Comparison of ENCODE assay signal across 8 mouse cellular contexts in genomic region chr11:115708209-115708876, GRCm38 (mm10). TPM values are rescaled to one million over a fixed set of nuclear protein-coding genes. Genes with fewer than 3 reads are reported as not detected.
DNase-seq lines count a peak whose midpoint lies in the region; ATAC-seq and TF ChIP-seq lines count a peak whose summit lies in the region.

TSS of gene Grb2 (minus strand) at chr11:115708597.

- TF ChIP-seq CTCF in G1E (IDR thresholded peaks at IDR 0.05; ENCODE audit: low read depth, low read length): no peak
- no peak; the same call in 1 of the 2 replicates for TF ChIP-seq CTCF in layer of hippocampus, adult 2 months (conservative IDR thresholded peaks at IDR 0.05)
- TF ChIP-seq CTCF in lung, embryonic 14.5 days (IDR thresholded peaks at IDR 0.05; ENCODE audit: low read depth): no peak
- no peak for TF ChIP-seq CTCF in olfactory bulb, adult 2 months (IDR thresholded peaks at IDR 0.05; ENCODE audit: insufficient read depth, low read depth, low read length)
- no peak for TF ChIP-seq CTCF in thymus, adult 2 months (IDR thresholded peaks at IDR 0.05; ENCODE audit: borderline replicate concordance, control insufficient read depth, extremely low read depth, insufficient read depth, low read length, poor library complexity)

- peak within 1 kb of the TSS; percentile 94 for H3K27ac ChIP-seq in forebrain, embryonic 16.5 days (ENCODE audit: low read length)
- peak within 1 kb of the TSS; percentile 93 for H3K27ac ChIP-seq in layer of hippocampus, adult 2 months
- H3K27ac ChIP-seq in lung, embryonic 14.5 days (ENCODE audit: low read depth): peak within 1 kb of the TSS; percentile 90
- peak within 1 kb of the TSS; percentile 86 for H3K27ac ChIP-seq in olfactory bulb, adult 2 months (ENCODE audit: insufficient read depth, low read depth, low read length)
- H3K27ac ChIP-seq in thymus, adult 2 months (ENCODE audit: control insufficient read depth, insufficient read depth, low read length): peak within 1 kb of the TSS; percentile 85

- peak; percentile 95 for DNase-seq in G1E (ENCODE audit: low spot score)
- DNase-seq in cerebellum, adult 18-20 months: peak; percentile 95 to 99
- peak; percentile 96 to 97 for DNase-seq in heart, postnatal 36 days
- peak; percentile 97 to 99 for DNase-seq in layer of hippocampus, adult 2 months (ENCODE audit: low spot score in 2 of 2)
- peak; percentile 98 for DNase-seq in lung, embryonic 14.5 days
- DNase-seq in thymus, adult 2 months: peak; percentile 98

- H3K9ac ChIP-seq in forebrain, embryonic 16.5 days (replicated peaks; ENCODE audit: low read depth, low read length): peak within 1 kb of the TSS; percentile 90
- peak within 1 kb of the TSS; percentile 96 for H3K9ac ChIP-seq in lung, embryonic 14.5 days

- H3K9me3 ChIP-seq in G1E (replicated peaks): peaks cover 5% of the 10 kb centered on the region
- no peaks in the 10 kb centered on the region for H3K9me3 ChIP-seq in forebrain, embryonic 16.5 days (ENCODE audit: control insufficient read depth, low read length)
- no peaks in the 10 kb centered on the region for H3K9me3 ChIP-seq in lung, embryonic 14.5 days (ENCODE audit: low read depth, low read length)

- WGBS in forebrain, embryonic 16.5 days: under 1% methylated on average over 79 of the region's 91 CpGs
- 0% methylated on average over 63 of the region's 91 CpGs for WGBS in lung, embryonic 14.5 days
- under 1% methylated on average over 78 of the region's 91 CpGs for WGBS in olfactory bulb, adult 2 months
- WGBS in thymus, adult 2 months: under 1% methylated on average over 63 of the region's 91 CpGs

- H3K36me3 ChIP-seq in G1E (replicated peaks): peaks cover 23% of the 10 kb centered on the region
- H3K36me3 ChIP-seq in forebrain, embryonic 16.5 days (ENCODE audit: control insufficient read depth, insufficient read depth): no peaks in the 10 kb centered on the region
- H3K36me3 ChIP-seq in lung, embryonic 14.5 days (ENCODE audit: insufficient read depth): no peaks in the 10 kb centered on the region
- H3K36me3 ChIP-seq in thymus, adult 2 months (ENCODE audit: control insufficient read depth, insufficient read depth, low read length): no peaks in the 10 kb centered on the region

- TF ChIP-seq POLR2A in olfactory bulb, adult 2 months (IDR thresholded peaks at IDR 0.05; ENCODE audit: insufficient read depth, low read depth, low read length): peak; percentile 69
- peak; percentile 97 for TF ChIP-seq POLR2A in thymus, adult 2 months (IDR thresholded peaks at IDR 0.05; ENCODE audit: control insufficient read depth, extremely low read depth, insufficient read depth, low read length, poor library complexity)

- H3K4me1 ChIP-seq in G1E (ENCODE audit: insufficient read depth, low read depth, low read length): peaks cover 69% of the 10 kb centered on the region
- peaks cover 22% of the 10 kb centered on the region for H3K4me1 ChIP-seq in forebrain, embryonic 16.5 days (replicated peaks; ENCODE audit: control insufficient read depth, insufficient read depth, low read length)
- H3K4me1 ChIP-seq in lung, embryonic 14.5 days (ENCODE audit: insufficient read depth): 0 out of 2 replicates have a peak, but pooled peaks cover 3% of the 10 kb centered on the region
- H3K4me1 ChIP-seq in olfactory bulb, adult 2 months (ENCODE audit: control insufficient read depth, insufficient read depth, low read length): peaks cover 5% of the 10 kb centered on the region
- H3K4me1 ChIP-seq in thymus, adult 2 months (replicated peaks; ENCODE audit: control insufficient read depth, insufficient read depth, low read length): peaks cover 28% of the 10 kb centered on the region

- H3K27me3 ChIP-seq in G1E (ENCODE audit: insufficient read depth, low read length): no peaks in the 10 kb centered on the region
- no peaks in the 10 kb centered on the region for H3K27me3 ChIP-seq in forebrain, embryonic 16.5 days (replicated peaks; ENCODE audit: control insufficient read depth, insufficient read depth, low read length)
- no peaks in the 10 kb centered on the region for H3K27me3 ChIP-seq in lung, embryonic 14.5 days (ENCODE audit: insufficient read depth, low read length)
- H3K27me3 ChIP-seq in thymus, adult 2 months (ENCODE audit: control insufficient read depth, insufficient read depth, low read length): no peaks in the 10 kb centered on the region

- peak within 1 kb of the TSS; percentile 79 for H3K4me3 ChIP-seq in G1E (ENCODE audit: low read depth, low read length)
- H3K4me3 ChIP-seq in forebrain, embryonic 16.5 days (replicated peaks; ENCODE audit: low read length): peak within 1 kb of the TSS; percentile 81
- peak within 1 kb of the TSS; percentile 93 for H3K4me3 ChIP-seq in layer of hippocampus, adult 2 months
- peak within 1 kb of the TSS; percentile 99 for H3K4me3 ChIP-seq in lung, embryonic 14.5 days (ENCODE audit: low read depth, low read length)
- peak within 1 kb of the TSS; percentile 100 for H3K4me3 ChIP-seq in olfactory bulb, adult 2 months (ENCODE audit: insufficient read depth, low read depth, low read length)
- peak within 1 kb of the TSS; percentile 96 for H3K4me3 ChIP-seq in thymus, adult 2 months (ENCODE audit: control insufficient read depth, insufficient read depth, low read length)

- H3K4me2 ChIP-seq in forebrain, embryonic 16.5 days (ENCODE audit: low read length): peak within 1 kb of the TSS; percentile 72
- H3K4me2 ChIP-seq in lung, embryonic 14.5 days: peak within 1 kb of the TSS; percentile 89

- peak; percentile 42 for ATAC-seq in G1E (ENCODE audit: extremely low read depth, insufficient number of reproducible peaks, low FRiP score, poor library complexity, severe bottlenecking)
- peak; percentile 95 for ATAC-seq in forebrain, embryonic 16.5 days
- ATAC-seq in lung, embryonic 14.5 days (ENCODE audit: insufficient read depth): peak; percentile 96

- intact Hi-C loops in heart, postnatal 36 days (cut with DNase I): no loop called here

RNA-seq across cellular contexts. Expression of gene Grb2, which starts in this region (rescaled TPM):
- total RNA-seq in G1E (2014; fragmentation: Nextera tagmentation): 224 and 234 TPM in 2 replicates
- 58.3 and 119 TPM in 2 replicates for total RNA-seq in G1E (2017)
- 209 and 240 TPM in 2 replicates for polyA plus RNA-seq in G1E (2012)
- 188 and 194 TPM in 2 replicates for polyA plus RNA-seq in forebrain, embryonic 16.5 days (2015; fragmentation: Nextera tagmentation; extraction: Ambion mirVana)
- total RNA-seq in heart, postnatal 36 days (2021): 100 to 1,000 TPM; 102 to 110 TPM
- 100 to 1,000 TPM; 182 to 198 TPM for total RNA-seq in layer of hippocampus, adult 2 months (2021)
- polyA plus RNA-seq in lung, embryonic 14.5 days (2014; fragmentation: Nextera tagmentation; extraction: Ambion mirVana): 41.5 and 48.7 TPM in 2 replicates
- polyA plus RNA-seq in olfactory bulb, adult 2 months (2012; ENCODE audit: insufficient read depth, insufficient read length, low replicate concordance, missing spikeins): 264 TPM in 1 of 2 replicates, not detected in the other
- polyA plus RNA-seq in thymus, adult 2 months (2012; rRNA removed): 81.7 and 82.8 TPM in 2 replicates

Comparison
In these comparisons a context has a peak if more than half of its experiments do, and no peak if none do; other contexts are left out.
1. Peak in every context shown above with its lines: DNase-seq, ATAC-seq, H3K4me3 ChIP-seq and H3K27ac ChIP-seq.
2. ATAC-seq: peak in every context shown above with its lines; median percentile 96 in lung, embryonic 14.5 days; 95 in forebrain, embryonic 16.5 days; 42 in G1E.